Mouse (Mus musculus) forebrain, embryonic 12.5 days (tissue): ENCODE results near the gene Cyfip2. TPM values are rescaled to one million over a fixed set of nuclear protein-coding genes. Genes with fewer than 3 reads are reported as not detected.
"Not testable (repeated sequence)": the region's sequence is repeated elsewhere in the genome, so short reads cannot be mapped to it uniquely, and the experiment has no call there.

Experiments
- ATAC-seq: fragments of 200-750 bp; cut with Nextera tagmentation; 2 replicates; pipeline ENCODE4 v1.8.0; 2017; ENCODE audit warnings: moderate TSS enrichment; ENCODE audit not compliant: low FRiP score
- H3K27ac ChIP-seq: fragments of 300-500 bp; sonication (generic); 2 replicates; pipeline ENCODE4 v1.5.1; 2016; ENCODE audit warnings: mild to moderate bottlenecking
- H3K27me3 ChIP-seq: fragments of 300-500 bp; sonication (generic); 2 replicates; pipeline ENCODE4 v1.6.1; 2016; ENCODE audit warnings: mild to moderate bottlenecking
- H3K36me3 ChIP-seq: fragments of 300-500 bp; sonication (generic); replicated peaks from 2 replicates; pipeline ENCODE4 v1.6.1; 2016; ENCODE audit warnings: mild to moderate bottlenecking
- H3K4me1 ChIP-seq: fragments of 300-500 bp; sonication (generic); 2 replicates; pipeline ENCODE4 v1.6.1; 2016
- H3K4me2 ChIP-seq: fragments of 300-500 bp; sonication (generic); 2 replicates; pipeline ENCODE4 v1.6.1; 2016; ENCODE audit warnings: mild to moderate bottlenecking, moderate library complexity
- H3K4me3 ChIP-seq: fragments of 300-500 bp; sonication (generic); replicated peaks from 2 replicates; pipeline ENCODE4 v1.5.1; 2016; ENCODE audit warnings: mild to moderate bottlenecking
- H3K9ac ChIP-seq: fragments of 300-500 bp; sonication (generic); 2 replicates; pipeline ENCODE4 v1.6.1; 2016; ENCODE audit warnings: mild to moderate bottlenecking
- H3K9me3 ChIP-seq: fragments of 300-500 bp; sonication (generic); 2 replicates; pipeline ENCODE4 v1.6.1; 2016
- WGBS: fragments of 180-500 bp; shearing (Covaris S2); methylation state at CpG from one replicate; pipeline ENCODE4 v1.1.7; 2016; 5-methylcytosine and 5-hydroxymethylcytosine counted together
- polyA plus RNA-seq: library from polyadenylated mRNA; unstranded; fragments of >200 nt; fragmentation: Nextera tagmentation; extraction: Ambion mirVana; gene quantifications from 2 replicates; pipeline ENCODE4 v1.2.1, GENCODE M21; 2016

The Cyfip2 gene
- polyA plus RNA-seq, 1 experiment from 2014 or later: 55.7 TPM

DNA sequence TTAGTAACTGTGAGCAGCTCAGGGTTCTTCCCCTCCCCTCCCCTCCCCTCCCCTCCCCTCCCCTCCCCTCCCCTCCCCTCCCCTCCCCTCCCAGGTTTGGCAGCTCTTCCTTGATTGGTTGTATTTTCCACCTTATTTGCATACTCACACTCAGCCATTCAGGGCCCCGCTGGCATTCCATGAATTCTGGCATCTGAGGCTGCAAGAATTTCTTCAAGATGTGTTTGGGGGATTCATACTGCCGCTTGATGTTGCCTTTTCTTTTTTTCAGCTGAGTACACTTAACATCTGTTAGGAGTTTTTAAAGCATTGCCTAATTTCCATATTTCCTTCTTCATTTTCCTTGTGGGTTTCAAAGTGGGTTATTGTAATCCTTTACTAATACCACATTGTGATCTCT, 124.4 kb downstream of the Cyfip2 start:
- Histone ChIP-seq H3K4me3 (no peak overlapping the region), H3K36me3 (0 out of 2 replicates have a peak, but pooled peaks cover 3% of the 10 kb centered on the region), H3K27me3 (no peaks in the 10 kb centered on the region), H3K4me2 (no peak overlapping the region), H3K9me3 (no peaks in the 10 kb centered on the region), H3K4me1 (peaks cover 5% of the 10 kb centered on the region; the same call in 1 of the 2 replicates), H3K9ac (no peak overlapping the region), H3K27ac (no peak overlapping the region)
- 68% methylated on average over 2 of the region's 2 CpGs for WGBS
- ATAC-seq: no peak

DNA sequence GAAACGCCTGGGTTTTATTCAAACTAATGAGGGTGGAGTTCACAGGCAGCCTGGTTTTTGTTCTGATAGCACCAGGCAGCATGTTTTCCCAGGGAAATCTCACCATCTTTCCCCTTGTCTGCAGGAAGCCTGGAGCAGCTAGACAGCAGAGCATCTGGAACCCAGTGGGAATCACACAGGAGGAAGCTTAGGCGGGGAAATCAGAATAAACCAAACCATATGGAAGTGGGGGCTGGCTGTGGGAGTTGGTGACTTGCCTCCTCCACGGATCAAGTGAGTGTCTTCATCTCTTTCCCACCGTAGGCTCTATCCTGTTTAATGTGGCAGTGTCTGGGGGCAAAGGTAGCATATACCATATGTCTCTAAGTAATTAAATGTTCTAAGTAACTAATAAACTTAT, 127.2 kb downstream of the Cyfip2 start:
- Histone ChIP-seq H3K4me2 (no peak overlapping the region), H3K9me3 (no peaks in the 10 kb centered on the region), H3K4me3 (no peak overlapping the region), H3K27ac (no peak overlapping the region), H3K9ac (no peak overlapping the region), H3K4me1 (peaks cover 5% of the 10 kb centered on the region; the same call in 1 of the 2 replicates), H3K27me3 (no peaks in the 10 kb centered on the region), H3K36me3 (no peaks in the 10 kb centered on the region)
- 56% methylated on average over 4 of the region's 4 CpGs for WGBS
- ATAC-seq: no peak

DNA sequence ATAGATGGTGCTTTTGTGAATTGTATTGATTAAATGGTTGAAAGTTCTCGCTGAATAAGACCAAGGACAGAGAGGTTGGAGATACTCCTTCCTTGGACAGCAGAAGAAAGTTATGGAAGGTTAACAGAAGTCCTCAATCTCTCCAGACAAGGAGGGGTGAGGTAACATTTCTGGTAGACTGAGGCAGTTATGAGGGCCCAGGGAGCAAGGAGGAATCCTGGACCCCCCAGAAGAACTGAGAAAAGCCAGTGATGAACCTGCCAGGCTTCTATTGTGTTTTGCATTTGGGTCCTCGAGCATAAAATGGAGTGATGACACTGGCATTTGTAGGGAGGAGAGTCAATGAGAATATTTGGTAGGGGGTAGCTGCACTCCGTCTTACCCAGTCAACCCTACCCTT, 127.7 kb downstream of the Cyfip2 start:
- Histone ChIP-seq H3K27ac (no peak overlapping the region), H3K4me2 (no peak overlapping the region), H3K4me1 (peaks cover 5% of the 10 kb centered on the region; the same call in 1 of the 2 replicates), H3K4me3 (no peak overlapping the region), H3K36me3 (no peaks in the 10 kb centered on the region), H3K27me3 (no peaks in the 10 kb centered on the region), H3K9ac (no peak overlapping the region), H3K9me3 (no peaks in the 10 kb centered on the region)
- ATAC-seq: no peak
- 83% methylated on average over 3 of the region's 3 CpGs for WGBS

DNA sequence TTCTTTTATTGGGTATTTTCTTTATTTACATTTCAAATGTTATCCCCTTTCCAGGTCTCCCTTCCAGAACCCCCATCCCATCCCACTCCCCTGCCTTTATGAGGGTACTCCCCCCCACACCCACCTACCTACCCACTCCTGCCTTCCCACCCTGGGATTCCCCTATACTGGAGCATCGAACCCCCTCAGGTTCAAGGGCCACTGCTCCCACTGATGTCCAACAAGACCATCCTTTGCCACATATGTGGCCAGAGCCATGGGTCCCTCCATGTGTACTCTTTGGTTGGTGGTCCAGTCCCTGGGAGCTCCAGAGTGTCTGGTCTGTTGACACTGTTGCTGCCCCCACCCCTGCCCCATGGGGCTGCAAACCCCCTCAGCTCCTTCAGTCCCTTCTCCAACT, 130.6 kb downstream of the Cyfip2 start:
- H3K4me1 ChIP-seq, H3K9me3 ChIP-seq, H3K27me3 ChIP-seq, H3K36me3 ChIP-seq, H3K4me3 ChIP-seq, ATAC-seq, H3K4me2 ChIP-seq, H3K27ac ChIP-seq, H3K9ac ChIP-seq: not testable (repeated sequence)
- WGBS: 88% methylated on average over 1 of the region's 1 CpGs

DNA sequence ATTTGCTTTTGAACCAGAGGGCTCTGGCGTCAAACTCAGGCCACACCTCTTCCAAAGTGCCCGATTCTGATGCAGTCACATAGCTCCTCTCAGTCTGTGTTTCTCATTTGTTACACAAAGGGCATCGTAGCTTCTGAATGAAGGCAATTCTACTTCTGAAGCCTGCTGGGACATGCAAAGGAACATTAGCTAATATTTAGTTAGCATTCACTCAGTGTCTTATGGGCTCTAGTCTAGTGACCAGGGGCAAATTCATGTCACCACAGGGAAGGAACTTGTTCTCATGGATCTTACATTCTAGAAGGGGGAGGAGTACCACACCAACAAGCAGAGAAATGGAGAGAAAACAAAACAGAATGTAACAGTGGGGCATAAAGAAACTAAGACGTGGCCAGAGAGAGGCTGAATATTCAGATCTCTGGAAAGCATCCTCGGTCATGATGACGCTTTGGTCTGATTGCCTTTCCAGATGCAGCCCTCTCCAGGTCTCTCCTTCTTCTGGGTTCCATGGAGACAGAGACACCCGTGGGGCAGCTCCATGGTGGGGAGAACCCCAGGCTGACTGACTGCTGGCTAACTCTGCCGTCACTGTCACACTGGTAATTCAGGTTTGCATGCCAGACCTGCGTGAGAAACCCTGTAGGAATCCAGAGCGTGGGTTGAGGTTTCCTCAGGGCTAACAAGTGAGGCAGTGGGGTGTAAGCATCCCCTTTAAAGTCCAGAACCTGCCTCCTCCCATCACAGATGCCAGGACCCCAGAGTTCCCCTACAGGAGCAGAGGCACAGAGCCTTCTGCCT, 135.2 kb downstream of the Cyfip2 start:
- H3K4me2 ChIP-seq: no peak overlapping the region
- 81% methylated on average over 10 of the region's 10 CpGs for WGBS
- no peaks in the 10 kb centered on the region for H3K36me3 ChIP-seq
- H3K4me3 ChIP-seq: no peak overlapping the region
- no peaks in the 10 kb centered on the region for H3K27me3 ChIP-seq
- H3K9me3 ChIP-seq: no peaks in the 10 kb centered on the region
- no peak overlapping the region for H3K27ac ChIP-seq
- no peaks in the 10 kb centered on the region for H3K4me1 ChIP-seq
- H3K9ac ChIP-seq: no peak overlapping the region
- no peak for ATAC-seq

DNA sequence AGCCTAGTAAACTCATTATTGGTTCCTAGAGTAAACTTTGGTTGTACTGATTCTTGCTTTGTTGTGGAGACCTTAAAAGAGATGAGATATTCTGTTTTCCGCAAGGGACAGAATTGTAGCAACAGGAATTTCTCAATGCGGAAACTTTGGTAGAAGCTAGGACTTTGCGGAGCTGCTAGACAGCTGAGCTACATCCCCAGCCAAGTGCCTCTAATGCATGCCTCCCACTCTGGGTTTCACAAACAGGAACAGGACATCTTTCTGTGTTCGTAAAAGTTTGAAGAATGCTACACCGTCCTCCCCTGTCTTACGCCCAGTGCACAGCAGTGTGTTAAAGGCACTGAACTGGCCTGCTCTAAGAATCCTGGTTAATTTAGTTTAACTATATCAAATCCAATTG, 136.5 kb downstream of the Cyfip2 start:
- WGBS: 90% methylated on average over 6 of the region's 6 CpGs
- no peaks in the 10 kb centered on the region for H3K27me3 ChIP-seq
- no peak overlapping the region for H3K4me3 ChIP-seq
- H3K36me3 ChIP-seq: no peaks in the 10 kb centered on the region
- no peaks in the 10 kb centered on the region for H3K9me3 ChIP-seq
- no peaks in the 10 kb centered on the region for H3K4me1 ChIP-seq
- H3K4me2 ChIP-seq: no peak overlapping the region
- no peak overlapping the region for H3K9ac ChIP-seq
- ATAC-seq: no peak
- H3K27ac ChIP-seq: no peak overlapping the region

DNA sequence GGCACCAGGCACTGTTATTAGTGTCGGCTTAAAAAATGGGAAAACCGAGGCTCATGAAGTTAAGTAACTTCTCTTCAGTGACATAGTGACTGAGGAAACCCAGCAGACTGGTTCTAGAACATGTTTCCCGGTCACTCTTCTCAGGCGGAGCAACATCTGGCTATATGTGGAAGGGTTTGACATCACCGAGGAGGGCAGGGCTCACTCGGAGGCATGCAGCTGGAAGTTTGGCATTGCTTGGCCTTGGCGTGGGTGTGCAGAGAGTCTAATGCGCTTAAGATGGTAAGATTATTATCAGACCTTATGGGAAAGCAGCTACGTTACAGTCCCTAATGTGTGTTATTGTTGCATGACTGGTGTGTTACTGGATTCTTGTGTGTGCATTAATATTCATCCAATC, 140.5 kb downstream of the Cyfip2 start:
- Histone ChIP-seq H3K27ac (no peak overlapping the region), H3K9me3 (no peaks in the 10 kb centered on the region), H3K9ac (no peak overlapping the region), H3K27me3 (peaks cover 2% of the 10 kb centered on the region; the same call in 1 of the 2 replicates), H3K4me3 (no peak overlapping the region), H3K4me2 (no peak overlapping the region), H3K36me3 (no peaks in the 10 kb centered on the region), H3K4me1 (peaks cover 4% of the 10 kb centered on the region; the same call in 1 of the 2 replicates)
- ATAC-seq: no peak
- WGBS: 95% methylated on average over 9 of the region's 9 CpGs

DNA sequence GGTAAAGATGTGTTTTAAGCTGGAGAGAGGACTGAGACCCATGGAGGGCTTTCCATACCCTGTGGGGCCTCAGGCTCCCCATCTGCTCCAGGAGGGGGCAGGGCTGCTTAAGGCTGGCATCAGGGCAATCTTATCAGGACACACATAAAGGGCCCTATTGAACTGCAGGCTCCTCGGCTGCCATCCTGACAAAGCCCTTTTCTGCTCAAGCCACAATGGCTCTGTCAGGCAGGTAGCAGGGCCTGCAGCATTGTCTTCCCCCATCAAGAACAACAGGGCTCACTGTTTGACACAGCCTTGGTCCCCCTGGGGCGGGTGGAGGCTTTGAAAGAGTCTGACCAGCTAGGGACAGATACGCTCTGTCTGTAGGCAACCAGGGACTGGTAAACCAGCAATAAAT, 142.8 kb downstream of the Cyfip2 start:
- Histone ChIP-seq H3K27me3 (peaks cover 18% of the 10 kb centered on the region), H3K9ac (no peak overlapping the region), H3K36me3 (no peaks in the 10 kb centered on the region), H3K9me3 (no peaks in the 10 kb centered on the region), H3K4me2 (no peak overlapping the region), H3K4me3 (no peak overlapping the region), H3K27ac (no peak overlapping the region), H3K4me1 (peaks cover 13% of the 10 kb centered on the region)
- ATAC-seq: no peak
- WGBS: 28% methylated on average over 3 of the region's 3 CpGs

DNA sequence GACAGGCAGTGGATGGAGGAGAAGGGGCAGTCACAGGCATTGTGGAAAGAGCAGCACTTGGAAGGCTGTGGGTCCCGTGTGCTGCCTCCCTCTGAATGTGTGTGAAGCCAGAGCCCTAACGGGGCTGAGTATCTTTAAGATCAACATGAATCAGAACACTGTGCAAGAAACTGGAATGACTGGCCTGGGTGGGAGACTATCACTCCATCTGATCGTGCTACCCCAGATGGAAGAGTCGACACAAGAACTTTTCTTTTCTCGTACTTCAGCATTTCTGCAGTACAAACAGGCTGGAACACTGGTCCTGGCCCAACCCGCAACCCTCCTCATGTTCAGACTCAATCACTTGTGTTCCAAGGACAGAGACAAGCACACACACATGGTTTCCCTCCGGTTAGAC, 144.2 kb downstream of the Cyfip2 start:
- Histone ChIP-seq H3K36me3 (no peaks in the 10 kb centered on the region), H3K9me3 (no peaks in the 10 kb centered on the region), H3K4me1 (peaks cover 13% of the 10 kb centered on the region), H3K4me3 (no peak overlapping the region), H3K4me2 (no peak overlapping the region), H3K27ac (no peak overlapping the region), H3K9ac (no peak overlapping the region), H3K27me3 (peaks cover 24% of the 10 kb centered on the region)
- ATAC-seq: no peak
- WGBS: 88% methylated on average over 7 of the region's 7 CpGs

DNA sequence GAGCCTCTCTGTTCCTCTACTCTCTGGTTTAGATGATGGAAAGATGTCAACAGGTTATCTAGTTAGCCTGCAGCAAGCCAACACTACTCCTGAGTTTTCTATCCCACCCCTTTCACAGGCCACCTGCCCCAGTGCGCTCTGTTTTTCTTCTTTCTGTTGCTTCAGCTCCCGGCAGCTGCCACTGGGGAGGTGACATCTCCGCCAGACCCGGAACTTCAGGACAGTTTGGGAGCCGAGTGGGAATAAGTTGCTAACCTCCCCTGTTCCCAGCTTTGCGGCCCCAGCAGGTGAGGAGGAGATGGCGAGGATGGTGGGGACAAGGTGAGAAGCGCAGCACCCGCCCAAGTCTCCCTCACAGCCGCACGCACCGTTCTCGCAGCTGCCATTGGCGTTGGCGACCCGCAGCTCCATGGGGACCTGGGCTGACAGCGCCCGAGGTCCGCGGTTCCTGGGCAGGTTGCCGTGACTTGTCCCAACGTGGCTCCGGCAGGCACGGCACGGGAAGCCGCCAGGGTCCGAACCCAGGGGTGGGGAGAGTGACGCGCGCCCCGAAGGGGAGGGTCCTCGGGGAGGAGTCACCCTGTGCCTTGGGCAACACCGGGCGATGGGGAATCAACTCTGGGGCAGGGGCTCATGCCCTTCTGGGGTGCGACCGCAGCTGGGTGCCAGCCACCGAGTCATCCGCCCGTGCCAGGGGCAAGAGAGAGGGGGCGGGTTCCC, 146.6 kb downstream of the Cyfip2 start, which contains the start of gene Nipal4:
Nipal4 (minus strand) TSS at position 643 of the 720 bp plus-strand sequence.
- peak; percentile 55; the same call in 1 of the 2 replicates for ATAC-seq
- 3% methylated on average over 40 of the region's 40 CpGs for WGBS

DNA sequence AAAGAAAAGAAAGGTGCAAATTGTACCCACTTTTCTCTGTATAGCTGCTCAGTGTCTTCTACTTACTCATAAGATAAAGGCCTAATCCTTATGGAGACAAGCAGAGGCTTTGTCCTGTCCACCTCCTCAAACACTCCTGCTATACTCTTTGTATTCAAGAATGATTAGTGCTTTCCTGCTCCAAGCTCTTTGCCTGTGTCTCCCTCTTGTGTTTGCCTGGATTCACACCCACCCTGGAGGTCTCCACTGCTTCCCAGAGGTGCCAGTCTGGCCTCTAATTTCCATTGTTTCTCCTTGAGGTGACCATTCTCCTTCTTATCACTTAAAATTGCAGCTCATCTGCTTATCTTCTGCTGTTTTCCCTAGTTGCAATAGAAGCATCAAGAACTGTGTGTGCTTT, 155.2 kb downstream of the Cyfip2 start:
- H3K9me3 ChIP-seq: no peaks in the 10 kb centered on the region
- H3K4me1 ChIP-seq: no peaks in the 10 kb centered on the region
- no peak overlapping the region for H3K9ac ChIP-seq
- H3K27ac ChIP-seq: no peak overlapping the region
- H3K36me3 ChIP-seq: no peaks in the 10 kb centered on the region
- ATAC-seq: no peak
- no peak overlapping the region for H3K4me3 ChIP-seq
- no peaks in the 10 kb centered on the region for H3K27me3 ChIP-seq
- H3K4me2 ChIP-seq: no peak overlapping the region

More for the DNA sequence above, 146.6 kb downstream of the Cyfip2 start, which contains the start of gene Nipal4:
- peaks cover 13% of the 10 kb centered on the region for H3K4me1 ChIP-seq
- peak within 1 kb of the TSS; percentile 51 for H3K4me3 ChIP-seq
- no peak within 1 kb of the TSS for H3K27ac ChIP-seq
- peaks cover 24% of the 10 kb centered on the region for H3K27me3 ChIP-seq
- no peaks in the 10 kb centered on the region for H3K36me3 ChIP-seq
- peak within 1 kb of the TSS; percentile 59 for H3K9ac ChIP-seq
- no peaks in the 10 kb centered on the region for H3K9me3 ChIP-seq
- peak within 1 kb of the TSS; percentile 93 for H3K4me2 ChIP-seq

DNA sequence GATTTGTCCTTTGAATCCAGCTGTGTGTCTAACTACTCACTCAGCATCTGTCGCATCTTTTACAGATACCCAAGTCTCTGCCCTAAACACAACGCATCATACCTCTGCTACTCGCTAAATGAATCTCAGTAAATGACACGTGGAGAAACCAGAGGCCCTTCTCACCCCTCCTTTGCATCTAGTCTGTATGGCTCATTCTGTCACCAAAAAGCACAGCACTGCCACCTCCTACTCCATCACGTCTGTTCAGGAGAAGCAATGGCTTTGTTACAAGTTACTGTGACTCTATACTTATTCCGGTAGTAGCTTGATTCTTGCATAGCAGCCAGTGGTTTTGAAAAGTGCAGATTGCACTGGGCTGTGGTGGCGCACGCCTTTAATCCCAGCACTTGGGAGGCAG, 155.7 kb downstream of the Cyfip2 start:
- ATAC-seq: no peak
- no peaks in the 10 kb centered on the region for H3K4me1 ChIP-seq
- H3K36me3 ChIP-seq: no peaks in the 10 kb centered on the region
- no peak overlapping the region for H3K4me2 ChIP-seq
- H3K9ac ChIP-seq: no peak overlapping the region
- WGBS: 86% methylated on average over 8 of the region's 8 CpGs
- no peaks in the 10 kb centered on the region for H3K9me3 ChIP-seq
- no peak overlapping the region for H3K4me3 ChIP-seq
- H3K27ac ChIP-seq: no peak overlapping the region
- H3K27me3 ChIP-seq: no peaks in the 10 kb centered on the region
